Mouse (Mus musculus) thymus, adult 2 months (tissue): Measurements from ENCODE around the gene Tmem184a.

ENCODE experiments used
- CTCF ChIP-seq: fragments of 200-500 bp; IDR thresholded peaks from 2 replicates; pipeline ENCODE4 v1.5.1; 2012; ENCODE audit warnings: mild to moderate bottlenecking, control low read depth, low read length, moderate library complexity, borderline replicate concordance; ENCODE audit not compliant: control insufficient read depth, poor library complexity, insufficient read depth; ENCODE audit errors: extremely low read depth
- POLR2A ChIP-seq: fragments of 200-500 bp; IDR thresholded peaks from 2 replicates; pipeline ENCODE4 v1.6.1; 2012; ENCODE audit warnings: mild to moderate bottlenecking, low read length, control low read depth, moderate library complexity; ENCODE audit not compliant: control insufficient read depth, poor library complexity, insufficient read depth; ENCODE audit errors: extremely low read depth

GRCm38 (mm10) chr5:139756586-139756985, 63.1 kb downstream of the Tmem184a start:
- TF ChIP-seq CTCF: no peak
- TF ChIP-seq POLR2A: no peak
